Mouse (Mus musculus): ENCODE results near the gene Neurod4. TPM values are rescaled to one million over a fixed set of nuclear protein-coding genes. Genes with fewer than 3 reads are reported as not detected.

Neurod4 gene
- polyA plus RNA-seq, 1 experiment from 2014 or later = 4.7 TPM

DNA sequence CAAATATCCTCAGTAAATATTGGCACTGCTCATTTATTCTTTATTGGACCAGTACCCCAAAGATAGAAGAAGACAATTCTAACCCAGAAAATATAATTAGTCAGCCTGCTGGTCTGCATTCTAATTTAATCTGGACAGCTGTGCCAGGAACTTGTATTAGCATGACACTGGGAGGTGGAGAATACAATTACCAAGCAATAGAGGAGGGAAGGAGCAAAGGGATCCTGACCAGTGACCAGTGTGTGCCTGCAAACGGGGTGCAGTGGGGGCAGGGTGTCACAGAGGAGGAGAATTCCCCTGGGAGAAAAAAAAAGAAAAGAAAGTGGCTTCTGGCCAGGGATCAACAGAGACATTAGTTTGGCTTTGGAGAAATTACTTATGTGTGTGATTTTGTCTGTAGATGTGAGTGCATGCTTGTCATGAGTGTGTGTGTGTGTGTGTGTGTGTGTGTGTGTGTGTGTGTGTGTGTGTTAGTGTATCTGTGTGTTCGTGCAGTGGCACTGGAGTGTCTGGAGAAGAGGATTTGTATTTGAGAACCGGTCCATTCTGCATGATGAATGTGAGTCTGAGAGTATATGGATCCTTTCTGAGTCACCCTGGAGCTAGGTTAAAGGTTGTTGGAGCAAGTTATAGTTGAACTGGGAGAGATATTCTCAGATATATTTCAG, 13.8 kb upstream of the Neurod4 start:
- peaks cover 13% of the 10 kb centered on the region for H3K4me1 ChIP-seq
- no peak overlapping the region for H3K27ac ChIP-seq
- 8% methylated on average over 3 of the region's 3 CpGs for WGBS
- no peak overlapping the region for H3K4me3 ChIP-seq
- H3K9ac ChIP-seq = no peak overlapping the region
- no peaks in the 10 kb centered on the region for H3K36me3 ChIP-seq (ENCODE audit: poor library complexity, severe bottlenecking)
- H3K27me3 ChIP-seq = no peaks in the 10 kb centered on the region
- H3K4me2 ChIP-seq = no peak overlapping the region
- peak; percentile 88; the same call in 1 of the 2 replicates for ATAC-seq
- no peaks in the 10 kb centered on the region for H3K9me3 ChIP-seq (replicated peaks)

DNA sequence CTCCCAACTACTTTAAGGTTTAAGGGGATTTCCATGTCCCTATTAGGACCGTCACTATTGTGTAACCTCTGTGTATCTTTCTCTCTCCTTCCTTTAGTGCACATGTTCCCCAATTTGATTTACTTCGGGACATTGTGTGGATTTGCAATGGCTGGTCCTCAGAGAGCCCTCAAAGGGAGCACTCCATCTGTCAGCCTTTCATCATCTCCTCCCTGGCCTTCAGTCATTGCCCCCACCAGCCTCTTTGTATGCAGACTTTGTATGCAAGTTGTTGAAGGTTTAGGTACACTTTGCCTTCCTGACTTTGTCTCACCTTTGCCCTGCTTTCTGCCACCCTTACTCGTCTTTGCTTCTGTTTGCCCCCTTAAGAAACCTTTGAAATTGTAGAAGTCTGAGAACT, 8.0 kb upstream of the Neurod4 start:
- no peaks in the 10 kb centered on the region for H3K4me1 ChIP-seq
- 50% methylated on average over 3 of the region's 3 CpGs for WGBS
- H3K9ac ChIP-seq = no peak overlapping the region

DNA sequence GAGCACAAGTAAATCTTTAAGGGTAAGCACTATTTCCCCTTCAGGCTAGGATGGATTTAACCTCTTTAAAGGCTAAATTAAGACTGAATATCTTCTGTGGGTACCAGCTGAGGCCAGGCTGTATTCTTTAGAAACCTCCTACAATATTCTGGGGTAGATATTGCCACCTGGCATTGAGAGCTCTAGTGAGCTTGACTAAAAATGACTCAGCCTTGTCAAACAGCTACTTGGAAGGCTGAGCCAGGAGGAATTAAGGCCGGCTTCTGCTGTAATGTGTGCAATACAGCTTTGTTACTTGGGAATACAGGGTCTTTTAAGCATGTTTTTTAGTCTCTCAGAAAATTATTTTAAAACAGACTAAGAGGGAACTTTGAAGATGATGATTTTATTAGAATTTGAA, 7.2 kb upstream of the Neurod4 start:
- Histone ChIP-seq H3K4me1 (no peaks in the 10 kb centered on the region), H3K9ac (no peak overlapping the region), H3K36me3 (ENCODE audit: poor library complexity, severe bottlenecking) (no peaks in the 10 kb centered on the region), H3K27me3 (no peaks in the 10 kb centered on the region), H3K9me3 (replicated peaks) (no peaks in the 10 kb centered on the region), H3K4me3 (no peak overlapping the region), H3K4me2 (no peak overlapping the region), H3K27ac (no peak overlapping the region)
- WGBS = 60% methylated on average over 1 of the region's 1 CpGs
- no peak for ATAC-seq

More for the DNA sequence above, 8.0 kb upstream of the Neurod4 start:
- H3K36me3 ChIP-seq (ENCODE audit: poor library complexity, severe bottlenecking) = no peaks in the 10 kb centered on the region
- no peak overlapping the region for H3K27ac ChIP-seq
- H3K4me2 ChIP-seq = no peak overlapping the region
- H3K9me3 ChIP-seq (replicated peaks) = no peaks in the 10 kb centered on the region
- ATAC-seq = no peak
- no peak overlapping the region for H3K4me3 ChIP-seq
- no peaks in the 10 kb centered on the region for H3K27me3 ChIP-seq

DNA sequence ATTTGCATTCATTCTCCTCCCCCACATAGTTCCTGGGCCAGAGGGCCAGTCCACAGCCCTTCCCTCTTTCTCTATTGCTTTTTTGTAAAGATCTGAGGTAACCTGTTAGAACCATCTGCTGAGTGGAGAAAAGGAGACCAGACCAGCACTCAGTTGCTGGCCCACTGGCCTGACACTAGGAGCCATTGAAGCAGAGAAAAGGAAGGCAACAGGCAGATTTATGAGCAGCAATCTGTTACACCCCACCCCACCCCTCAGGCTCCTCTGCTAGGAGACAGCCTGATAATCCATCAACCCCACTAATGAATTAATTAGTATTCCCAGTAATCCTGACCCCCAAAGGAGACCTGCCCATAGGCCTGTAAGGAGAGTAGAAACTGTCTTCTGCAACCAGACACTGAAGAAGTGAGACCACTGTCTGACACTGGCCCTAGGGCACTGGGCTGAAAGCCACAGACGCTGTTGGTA, 2.0 kb upstream of the Neurod4 start:
- Histone ChIP-seq H3K4me3 (no peak overlapping the region), H3K4me2 (no peak overlapping the region), H3K9me3 (replicated peaks) (no peaks in the 10 kb centered on the region), H3K9ac (no peak overlapping the region), H3K4me1 (peaks cover 5% of the 10 kb centered on the region; the same call in 1 of the 2 replicates), H3K36me3 (ENCODE audit: poor library complexity, severe bottlenecking) (no peaks in the 10 kb centered on the region), H3K27me3 (no peaks in the 10 kb centered on the region), H3K27ac (no peak overlapping the region)
- ATAC-seq = peak; percentile 71
- 11% methylated on average over 1 of the region's 1 CpGs for WGBS

DNA sequence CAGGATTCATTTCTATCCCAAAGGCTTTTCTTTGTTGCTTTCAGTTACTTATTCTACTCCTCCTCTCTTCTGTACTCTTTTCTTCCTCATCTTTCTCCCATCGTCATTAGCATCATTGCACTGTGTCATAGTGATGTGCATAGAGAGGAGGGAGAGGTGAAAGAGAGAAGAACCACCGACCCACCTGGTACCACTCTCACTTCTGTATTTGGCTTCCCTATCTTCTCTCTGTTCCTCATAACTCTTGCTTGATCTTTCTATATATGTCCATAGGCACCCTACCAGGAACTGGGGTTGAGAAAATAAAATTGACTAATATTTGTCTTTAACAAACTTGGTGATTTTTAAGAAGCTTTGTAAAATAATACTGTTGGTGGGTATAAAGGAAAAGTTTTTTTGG, 3.5 kb downstream of the Neurod4 start:
- Histone ChIP-seq H3K36me3 (ENCODE audit: poor library complexity, severe bottlenecking) (no peaks in the 10 kb centered on the region), H3K4me1 (peaks cover 10% of the 10 kb centered on the region; the same call in 1 of the 2 replicates), H3K4me3 (no peak overlapping the region), H3K27ac (no peak overlapping the region), H3K4me2 (no peak overlapping the region), H3K27me3 (no peaks in the 10 kb centered on the region), H3K9me3 (replicated peaks) (no peaks in the 10 kb centered on the region), H3K9ac (no peak overlapping the region)
- ATAC-seq = no peak
- WGBS = 67% methylated on average over 2 of the region's 2 CpGs

DNA sequence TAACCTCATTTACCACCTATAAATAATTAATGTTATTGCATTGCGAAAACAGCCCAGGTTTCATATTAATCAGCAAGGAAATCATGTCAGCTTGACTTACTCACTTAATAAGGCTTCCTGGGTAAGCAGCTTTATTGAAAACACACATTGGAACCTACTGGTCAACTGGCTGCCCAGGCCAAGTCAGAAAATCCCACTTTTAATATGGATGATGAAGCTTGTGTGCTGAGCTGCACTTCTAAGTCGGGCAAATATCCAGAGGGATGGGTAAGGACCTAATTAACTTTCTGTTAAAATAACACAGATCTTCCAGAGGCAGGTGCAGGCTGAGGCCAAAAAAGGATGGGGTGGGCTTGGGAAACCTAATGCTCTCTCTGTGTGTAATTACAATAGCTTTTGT, 4.3 kb downstream of the Neurod4 start:
- H3K27me3 ChIP-seq = no peaks in the 10 kb centered on the region
- H3K9ac ChIP-seq = no peak overlapping the region
- H3K4me1 ChIP-seq = peaks cover 10% of the 10 kb centered on the region; the same call in 1 of the 2 replicates
- H3K36me3 ChIP-seq (ENCODE audit: poor library complexity, severe bottlenecking) = no peaks in the 10 kb centered on the region
- H3K4me3 ChIP-seq = no peak overlapping the region
- no peak overlapping the region for H3K27ac ChIP-seq
- 46% methylated on average over 2 of the region's 2 CpGs for WGBS
- H3K9me3 ChIP-seq (replicated peaks) = no peaks in the 10 kb centered on the region
- H3K4me2 ChIP-seq = no peak overlapping the region
- no peak for ATAC-seq

GRCm38 (mm10) chr10:130263203-130263602, 16.8 kb downstream of the Neurod4 start:
- Histone ChIP-seq H3K27ac (no peak overlapping the region), H3K9me3 (replicated peaks) (no peaks in the 10 kb centered on the region), H3K4me1 (0 out of 2 replicates have a peak, but pooled peaks cover 4% of the 10 kb centered on the region), H3K4me2 (no peak overlapping the region), H3K27me3 (no peaks in the 10 kb centered on the region), H3K9ac (no peak overlapping the region), H3K4me3 (no peak overlapping the region), H3K36me3 (ENCODE audit: poor library complexity, severe bottlenecking) (no peaks in the 10 kb centered on the region)
- peak; percentile 88 for ATAC-seq
- WGBS = 73% methylated on average over 4 of the region's 4 CpGs

GRCm38 (mm10) chr10:130259483-130259882, 20.6 kb downstream of the Neurod4 start:
- Histone ChIP-seq H3K4me3 (no peak overlapping the region), H3K4me1 (0 out of 2 replicates have a peak, but pooled peaks cover 4% of the 10 kb centered on the region), H3K9me3 (replicated peaks) (no peaks in the 10 kb centered on the region), H3K4me2 (no peak overlapping the region), H3K27ac (no peak overlapping the region), H3K27me3 (no peaks in the 10 kb centered on the region), H3K9ac (no peak overlapping the region), H3K36me3 (ENCODE audit: poor library complexity, severe bottlenecking) (no peaks in the 10 kb centered on the region)
- WGBS = 73% methylated on average over 1 of the region's 1 CpGs
- peak; percentile 62; the same call in 1 of the 2 replicates for ATAC-seq

DNA sequence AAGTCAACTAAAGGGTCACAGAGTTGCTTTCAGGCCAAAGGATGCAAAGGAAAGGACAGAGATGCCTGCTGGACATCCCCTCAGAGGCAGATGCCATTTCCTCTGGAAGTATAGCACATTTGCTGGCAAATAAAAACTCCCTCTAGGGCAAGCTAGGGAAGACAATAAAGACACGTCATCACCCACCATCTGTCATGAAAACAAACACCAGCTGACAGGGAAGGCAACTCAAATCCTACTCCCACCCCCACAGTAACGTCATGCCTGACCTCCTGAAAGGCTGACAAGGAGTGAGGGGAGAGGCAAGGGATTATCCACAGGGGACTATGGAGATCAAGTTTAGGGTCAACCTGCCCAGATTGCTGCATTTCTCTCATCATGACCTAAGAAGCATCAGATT, 35.8 kb downstream of the Neurod4 start:
- no peak overlapping the region for H3K27ac ChIP-seq
- H3K4me1 ChIP-seq = no peaks in the 10 kb centered on the region; the same call in 1 of the 2 replicates
- H3K4me2 ChIP-seq = no peak overlapping the region
- H3K9ac ChIP-seq = no peak overlapping the region
- ATAC-seq = peak; percentile 78
- H3K9me3 ChIP-seq (replicated peaks) = no peaks in the 10 kb centered on the region
- 17% methylated on average over 2 of the region's 2 CpGs for WGBS
- H3K4me3 ChIP-seq = no peak overlapping the region
- H3K36me3 ChIP-seq (ENCODE audit: poor library complexity, severe bottlenecking) = no peaks in the 10 kb centered on the region
- no peaks in the 10 kb centered on the region for H3K27me3 ChIP-seq

DNA sequence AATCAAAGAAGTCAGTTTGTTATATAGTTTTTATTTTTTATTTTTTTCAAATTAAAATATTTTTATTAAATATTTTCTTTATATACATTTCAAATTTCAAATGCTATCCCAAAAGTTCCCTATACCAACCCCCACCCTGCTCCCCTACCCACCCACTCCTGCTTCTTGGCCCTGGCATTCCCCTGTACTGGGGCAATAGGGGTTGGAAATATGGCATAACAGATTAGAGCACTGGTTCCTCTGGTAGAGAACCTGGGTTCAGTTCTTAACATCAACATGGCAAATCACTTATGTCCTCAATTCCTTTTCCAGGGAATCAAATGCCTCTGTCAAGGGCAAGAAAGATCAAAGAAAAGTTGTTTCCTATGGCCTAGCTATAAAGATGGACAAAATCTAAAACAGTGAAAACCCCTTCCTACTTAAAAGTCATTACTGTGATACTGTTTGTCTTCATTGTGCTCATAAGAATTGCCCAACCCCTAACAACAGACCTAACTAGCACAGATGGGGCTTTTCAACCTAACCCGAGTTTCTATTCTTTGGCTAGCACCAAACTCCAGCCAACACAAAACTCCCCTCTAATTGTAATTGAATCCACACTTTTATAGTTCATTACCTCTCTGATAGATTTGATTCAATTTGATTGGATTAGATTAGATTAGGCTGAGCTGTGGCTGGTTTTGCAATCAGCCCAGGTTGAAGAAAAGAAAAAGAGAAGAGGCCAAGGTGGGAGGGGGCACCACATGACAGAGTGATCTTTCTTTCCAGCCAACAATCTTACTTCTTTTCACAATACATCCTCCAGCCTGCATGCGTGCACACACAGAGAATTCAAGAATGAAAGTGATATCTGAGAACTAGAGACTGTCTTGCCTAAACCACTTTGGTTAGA, 41.5 kb downstream of the Neurod4 start:
- H3K4me1 ChIP-seq = peaks cover 6% of the 10 kb centered on the region; the same call in 1 of the 2 replicates
- H3K9me3 ChIP-seq (replicated peaks) = no peaks in the 10 kb centered on the region
- H3K27ac ChIP-seq = no peak overlapping the region
- ATAC-seq = peak; percentile 83
- H3K27me3 ChIP-seq = no peaks in the 10 kb centered on the region
- no peak overlapping the region for H3K4me3 ChIP-seq
- no peaks in the 10 kb centered on the region for H3K36me3 ChIP-seq (ENCODE audit: poor library complexity, severe bottlenecking)
- WGBS = 11% methylated on average over 2 of the region's 2 CpGs
- no peak overlapping the region for H3K4me2 ChIP-seq
- H3K9ac ChIP-seq = no peak overlapping the region

GRCm38 (mm10) chr10:130234576-130234975, 45.5 kb downstream of the Neurod4 start:
- WGBS = 29% methylated on average over 1 of the region's 1 CpGs
- ATAC-seq = no peak
- peaks cover 6% of the 10 kb centered on the region; the same call in 1 of the 2 replicates for H3K4me1 ChIP-seq

GRCm38 (mm10) chr10:130232117-130232516, 47.9 kb downstream of the Neurod4 start:
- Histone ChIP-seq H3K9ac (no peak overlapping the region), H3K4me2 (no peak overlapping the region), H3K27ac (no peak overlapping the region), H3K27me3 (no peaks in the 10 kb centered on the region), H3K9me3 (replicated peaks) (no peaks in the 10 kb centered on the region), H3K36me3 (ENCODE audit: poor library complexity, severe bottlenecking) (no peaks in the 10 kb centered on the region), H3K4me3 (no peak overlapping the region), H3K4me1 (no peaks in the 10 kb centered on the region)
- no peak for ATAC-seq
- 66% methylated on average over 1 of the region's 1 CpGs for WGBS

More at GRCm38 (mm10) chr10:130234576-130234975, 45.5 kb downstream of the Neurod4 start:
- Histone ChIP-seq H3K27ac (no peak overlapping the region), H3K4me2 (no peak overlapping the region), H3K36me3 (ENCODE audit: poor library complexity, severe bottlenecking) (no peaks in the 10 kb centered on the region), H3K9ac (no peak overlapping the region), H3K9me3 (replicated peaks) (no peaks in the 10 kb centered on the region), H3K27me3 (no peaks in the 10 kb centered on the region), H3K4me3 (no peak overlapping the region)
